Mouse (Mus musculus) G1E (cell line): Measurements from ENCODE around the gene Tirap.

Experiments used
- CTCF ChIP-seq: IDR thresholded peaks from 2 replicates; pipeline ENCODE4 v1.5.1; 2012; ENCODE audit warnings: low read depth, low read length, inconsistent platforms, mixed read lengths
- GATA1 ChIP-seq: IDR thresholded peaks from 2 replicates; pipeline ENCODE4 v1.6.1; 2012; ENCODE audit warnings: borderline replicate concordance, low read length, inconsistent platforms, mixed read lengths
- GATA2 ChIP-seq: IDR thresholded peaks from 2 replicates; pipeline ENCODE4 v1.6.1; 2012; ENCODE audit warnings: low read depth, low read length, inconsistent platforms, borderline replicate concordance
- POLR2AphosphoS5 ChIP-seq: IDR thresholded peaks from 2 replicates; pipeline ENCODE4 v1.6.1; 2012; ENCODE audit warnings: low read depth, low read length, inconsistent platforms; ENCODE audit not compliant: insufficient replicate concordance
- TAL1 ChIP-seq: conservative IDR thresholded peaks from 2 replicates; pipeline ENCODE4 v1.6.1; 2012; ENCODE audit warnings: low read depth, low read length, inconsistent platforms, mixed read lengths

- no peak for TF ChIP-seq CTCF
- TF ChIP-seq POLR2AphosphoS5: no peak
- no peak for TF ChIP-seq TAL1
- no peak for TF ChIP-seq GATA1
- no peak for TF ChIP-seq GATA2
These were observed 13.7 kb downstream of the Tirap start for GRCm38 (mm10) chr9:35186430-35186829.
